Mouse (Mus musculus) gastrocnemius, adult 18-20 months (tissue): ENCODE measurements around the gene Sh3bp2. TPM values are rescaled to one million over a fixed set of nuclear protein-coding genes. Genes with fewer than 3 reads are reported as not detected.

Experiments
- DNase-seq: peaks from one replicate; pipeline ENCODE4 v3.0.0; 2021; ENCODE audit warnings: low spot score
- microRNA-seq: library from miRNA; unstranded; fragments of <30 nt; microRNA quantifications from one replicate; pipeline ENCODE4 v1.2.0, GENCODE M21; 2021
- total RNA-seq, 2 experiments: library from RNA; stranded (reverse); gene quantifications; 2 replicates each; pipeline ENCODE4 v1.2.3; 2021

Sh3bp2 gene
- total RNA-seq, 2 experiments from 2014 or later = 0.59 to 1.4 TPM

- DNase-seq = no peak
Measured at GRCm38 (mm10) chr5:34608226-34608625, 82.6 kb downstream of the Sh3bp2 start.

DNA sequence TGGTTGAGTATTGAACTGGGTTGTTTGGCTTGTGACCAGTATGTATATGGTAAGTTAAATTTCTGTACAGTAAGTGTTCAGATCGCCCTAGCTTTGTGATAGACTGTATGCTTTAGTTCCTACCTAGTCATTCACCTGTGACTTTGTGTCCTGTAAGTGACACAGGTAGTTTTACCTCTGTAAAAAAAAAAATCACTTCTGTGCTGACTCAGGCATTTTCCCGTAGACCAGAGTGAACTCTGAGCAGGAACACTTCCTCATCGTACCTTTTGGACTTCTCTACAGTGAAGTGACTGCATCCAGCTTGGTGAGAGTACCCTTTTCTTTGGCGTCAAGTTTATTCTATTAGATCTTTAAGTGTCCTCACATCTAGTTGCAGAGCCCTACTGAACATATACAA, 84.3 kb downstream of the Sh3bp2 start:
- no peak for DNase-seq

Small RNA genes lying within 50 kb of the gene (microRNA-seq; reads per million reads assigned to microRNA genes)
- gene Mir7036b = not detected

Other genes starting within 250 kb of the Sh3bp2 start
- under 1 TPM; 0.41 to 0.69 TPM for gene Zfyve28, start 237.4 kb upstream of the Sh3bp2 start, total RNA-seq
- gene Cfap99, start 237.2 kb upstream of the Sh3bp2 start, total RNA-seq = not detected
- gene Rnf4, start 189.5 kb upstream of the Sh3bp2 start, total RNA-seq = 10 to 100 TPM; 18.1 to 18.6 TPM
- gene Fam193a, start 155.9 kb upstream of the Sh3bp2 start, total RNA-seq = 10 to 100 TPM; 14.6 to 15.2 TPM
- 1 to 10 TPM; 1.8 to 3.8 TPM for gene Tnip2, start 11.8 kb upstream of the Sh3bp2 start, total RNA-seq
- 10 to 100 TPM; 71.6 to 73.0 TPM for gene Add1, start 47.8 kb downstream of the Sh3bp2 start, total RNA-seq
- gene Mfsd10, start 111.4 kb downstream of the Sh3bp2 start, total RNA-seq = 1 to 10 TPM; 3.2 to 3.7 TPM
- gene Nop14, start 134.3 kb downstream of the Sh3bp2 start, total RNA-seq = 10 to 100 TPM; 16.4 TPM
- 1 to 10 TPM; 1.4 to 2.1 TPM for gene Grk4, start 134.5 kb downstream of the Sh3bp2 start, total RNA-seq
- gene Htt, start 235.9 kb downstream of the Sh3bp2 start, total RNA-seq = 1 to 10 TPM; 6.6 to 7.0 TPM